Mouse (Mus musculus) spleen, adult 2 months (tissue): ENCODE measurements around the gene Rsph10b.
A peak's percentile ranks its signal among the peaks of the same experiment; 100 is the strongest.

Experiments
- CTCF ChIP-seq: fragments of 200-500 bp; IDR thresholded peaks from 2 replicates; pipeline ENCODE4 v1.5.1; 2011; ENCODE audit warnings: mild to moderate bottlenecking, inconsistent platforms; ENCODE audit not compliant: insufficient read depth, insufficient read length, insufficient replicate concordance; ENCODE audit errors: extremely low read depth
- POLR2A ChIP-seq: fragments of 200-500 bp; IDR thresholded peaks from 2 replicates; pipeline ENCODE4 v1.6.1; 2011; ENCODE audit warnings: low read depth, low read length, inconsistent platforms

- TF ChIP-seq CTCF (peak; percentile 46; the same call in 1 of the 2 replicates), POLR2A (no peak)
Observed at GRCm38 (mm10) chr5:143917418-143917817, 15.4 kb upstream of the Rsph10b start.
